Mouse (Mus musculus) heart, embryonic 16.5 days (tissue): ENCODE data around the gene Mbd6. TPM values are rescaled to one million over a fixed set of nuclear protein-coding genes. Genes with fewer than 3 reads are reported as not detected.
"Not testable (repeated sequence)": the region's sequence is repeated elsewhere in the genome, so short reads cannot be mapped to it uniquely, and the experiment has no call there.

Source experiments
- ATAC-seq: fragments of 200-750 bp; cut with Nextera tagmentation; replicated peaks from 2 replicates; pipeline ENCODE4 v1.8.0; 2017; ENCODE audit warnings: moderate number of reproducible peaks; ENCODE audit not compliant: insufficient read depth, low FRiP score; ENCODE audit errors: extremely low read depth
- H3K27ac ChIP-seq: fragments of 300-500 bp; sonication (generic); 2 replicates; pipeline ENCODE4 v1.5.1; 2014; ENCODE audit warnings: mild to moderate bottlenecking, low read length, control low read depth, moderate library complexity
- H3K27me3 ChIP-seq: fragments of 300-500 bp; sonication (generic); 2 replicates; pipeline ENCODE4 v1.6.1; 2014; ENCODE audit warnings: low read length, mixed read lengths; ENCODE audit not compliant: control insufficient read depth, insufficient read depth
- H3K36me3 ChIP-seq: fragments of 300-500 bp; sonication (generic); 2 replicates; pipeline ENCODE4 v1.6.1; 2014; ENCODE audit not compliant: control insufficient read depth, insufficient read depth
- H3K4me1 ChIP-seq: fragments of 300-500 bp; sonication (generic); 2 replicates; pipeline ENCODE4 v1.6.1; 2014; ENCODE audit warnings: low read length, mixed read lengths; ENCODE audit not compliant: control insufficient read depth, insufficient read depth
- H3K4me2 ChIP-seq: fragments of 300-500 bp; sonication (generic); 2 replicates; pipeline ENCODE4 v1.6.1; 2014; ENCODE audit warnings: low read depth, mild to moderate bottlenecking, control low read depth, low read length
- H3K4me3 ChIP-seq: fragments of 300-500 bp; sonication (generic); 2 replicates; pipeline ENCODE4 v1.5.1; 2014; ENCODE audit warnings: mild to moderate bottlenecking, control low read depth, low read length
- H3K9ac ChIP-seq: fragments of 300-500 bp; sonication (generic); 2 replicates; pipeline ENCODE4 v1.6.1; 2014; ENCODE audit warnings: low read length, control low read depth
- H3K9me3 ChIP-seq: fragments of 300-500 bp; sonication (generic); replicated peaks from 2 replicates; pipeline ENCODE4 v1.6.1; 2016; ENCODE audit warnings: low read length; ENCODE audit not compliant: control insufficient read depth
- WGBS: fragments of 180-500 bp; shearing (Covaris S2); extraction: QIAGEN DNeasy Blood & Tissue Kit; methylation state at CpG from one replicate; pipeline ENCODE4 v1.1.7; 2014; 5-methylcytosine and 5-hydroxymethylcytosine counted together
- polyA plus RNA-seq: library from polyadenylated mRNA; unstranded; fragments of >200 nt; fragmentation: Nextera tagmentation; extraction: Ambion mirVana; gene quantifications from 2 replicates; pipeline ENCODE4 v1.2.1, GENCODE M21; 2015

Mbd6 gene
- polyA plus RNA-seq, 1 experiment from 2014 or later, result 11.4 TPM

DNA sequence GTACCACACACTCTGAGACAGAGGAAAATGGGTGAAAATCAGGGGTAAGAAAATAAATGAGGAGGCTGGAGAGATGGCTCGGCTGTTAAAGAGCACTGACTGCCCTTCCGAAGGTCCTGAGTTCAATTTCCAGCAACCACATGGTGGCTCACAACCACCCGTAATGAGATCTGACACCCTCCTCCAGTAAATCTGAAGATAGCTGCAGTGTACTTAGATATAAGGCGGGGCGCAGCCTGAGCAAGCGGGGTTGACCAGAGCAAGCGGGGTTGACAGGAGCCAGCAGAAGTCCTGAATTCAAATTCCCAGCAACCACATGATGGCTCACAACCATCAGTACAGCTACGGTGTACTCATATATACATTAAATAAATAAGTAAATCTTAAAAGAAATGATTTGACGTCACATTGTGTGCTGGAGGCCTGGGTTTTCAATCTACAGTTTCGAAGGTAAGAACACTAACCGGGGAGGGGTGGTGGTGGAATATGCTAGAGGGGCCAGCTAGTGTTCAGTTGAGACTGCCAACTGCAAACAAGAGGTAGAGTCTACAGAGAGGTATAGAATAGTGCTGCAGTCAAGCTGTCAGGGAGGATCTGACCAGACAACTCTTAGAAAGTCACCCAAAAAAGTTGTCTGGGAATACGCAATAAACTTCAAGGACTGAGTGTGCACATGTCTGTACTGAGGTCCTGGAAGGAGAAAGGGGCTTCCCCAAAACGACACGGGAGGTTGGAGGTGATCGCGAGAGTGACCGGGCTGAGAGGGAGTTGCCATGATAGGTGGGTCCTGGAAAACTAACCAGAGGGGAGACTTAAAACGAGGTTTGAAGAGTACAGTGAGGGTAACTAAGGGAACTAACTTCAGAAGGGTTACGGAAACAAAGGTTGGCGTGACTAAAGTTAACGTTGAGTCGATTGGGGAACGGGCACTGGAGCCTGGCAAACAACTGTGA, 22.0 kb upstream of the Mbd6 start:
- Histone ChIP-seq H3K4me2 (peak overlapping the region; percentile 77), H3K9me3 (no peaks in the 10 kb centered on the region), H3K4me1 (peaks cover 11% of the 10 kb centered on the region), H3K4me3 (peak overlapping the region; percentile 80), H3K9ac (peak overlapping the region; percentile 84), H3K36me3 (peaks cover 22% of the 10 kb centered on the region), H3K27me3 (no peaks in the 10 kb centered on the region), H3K27ac (peak overlapping the region; percentile 53; the same call in 1 of the 2 replicates)
- 35% methylated on average over 23 of the region's 23 CpGs for WGBS
- peak; percentile 17; the same call in 1 of the 2 replicates for ATAC-seq

GRCm38 (mm10) chr10:127309167-127309566, 20.3 kb upstream of the Mbd6 start:
- H3K9me3 ChIP-seq, H3K9ac ChIP-seq, H3K4me3 ChIP-seq, H3K27ac ChIP-seq, H3K4me2 ChIP-seq, H3K27me3 ChIP-seq, ATAC-seq: not testable (repeated sequence)
- Histone ChIP-seq H3K36me3 (peaks cover 34% of the 10 kb centered on the region), H3K4me1 (peaks cover 11% of the 10 kb centered on the region)
- WGBS, result 86% methylated on average over 3 of the region's 3 CpGs

- 88% methylated on average over 11 of the region's 11 CpGs for WGBS
- Histone ChIP-seq H3K4me2 (no peak overlapping the region), H3K9me3 (no peaks in the 10 kb centered on the region), H3K4me3 (no peak overlapping the region), H3K9ac (no peak overlapping the region), H3K27ac (no peak overlapping the region), H3K4me1 (no peaks in the 10 kb centered on the region), H3K36me3 (peaks cover 67% of the 10 kb centered on the region), H3K27me3 (no peaks in the 10 kb centered on the region)
- ATAC-seq, result no peak
Measured at GRCm38 (mm10) chr10:127303136-127303535, 14.3 kb upstream of the Mbd6 start.

DNA sequence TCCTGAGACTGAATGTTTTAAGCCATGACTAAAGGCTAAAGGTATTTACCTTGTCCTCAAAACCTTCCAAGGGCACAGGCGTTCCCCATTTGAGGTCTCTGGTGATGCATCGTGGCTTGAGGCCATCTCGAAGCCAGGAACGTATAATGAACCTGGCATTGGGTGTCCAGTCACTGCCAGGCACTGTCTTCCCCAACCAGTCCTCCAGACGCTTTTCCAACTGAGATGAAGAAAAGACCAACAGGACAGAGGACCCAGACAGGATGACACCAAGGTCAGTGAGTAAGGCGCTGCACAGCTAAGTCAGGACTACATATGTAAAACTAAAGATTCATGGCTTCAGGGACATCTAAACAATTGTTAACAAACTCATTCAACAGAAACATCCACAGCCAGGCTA, 11.5 kb upstream of the Mbd6 start:
- Histone ChIP-seq H3K4me1 (peaks cover 11% of the 10 kb centered on the region), H3K4me2 (no peak overlapping the region), H3K4me3 (no peak overlapping the region), H3K36me3 (peaks cover 72% of the 10 kb centered on the region), H3K9me3 (no peaks in the 10 kb centered on the region), H3K9ac (no peak overlapping the region), H3K27me3 (no peaks in the 10 kb centered on the region), H3K27ac (no peak overlapping the region)
- no peak for ATAC-seq
- 93% methylated on average over 6 of the region's 6 CpGs for WGBS

DNA sequence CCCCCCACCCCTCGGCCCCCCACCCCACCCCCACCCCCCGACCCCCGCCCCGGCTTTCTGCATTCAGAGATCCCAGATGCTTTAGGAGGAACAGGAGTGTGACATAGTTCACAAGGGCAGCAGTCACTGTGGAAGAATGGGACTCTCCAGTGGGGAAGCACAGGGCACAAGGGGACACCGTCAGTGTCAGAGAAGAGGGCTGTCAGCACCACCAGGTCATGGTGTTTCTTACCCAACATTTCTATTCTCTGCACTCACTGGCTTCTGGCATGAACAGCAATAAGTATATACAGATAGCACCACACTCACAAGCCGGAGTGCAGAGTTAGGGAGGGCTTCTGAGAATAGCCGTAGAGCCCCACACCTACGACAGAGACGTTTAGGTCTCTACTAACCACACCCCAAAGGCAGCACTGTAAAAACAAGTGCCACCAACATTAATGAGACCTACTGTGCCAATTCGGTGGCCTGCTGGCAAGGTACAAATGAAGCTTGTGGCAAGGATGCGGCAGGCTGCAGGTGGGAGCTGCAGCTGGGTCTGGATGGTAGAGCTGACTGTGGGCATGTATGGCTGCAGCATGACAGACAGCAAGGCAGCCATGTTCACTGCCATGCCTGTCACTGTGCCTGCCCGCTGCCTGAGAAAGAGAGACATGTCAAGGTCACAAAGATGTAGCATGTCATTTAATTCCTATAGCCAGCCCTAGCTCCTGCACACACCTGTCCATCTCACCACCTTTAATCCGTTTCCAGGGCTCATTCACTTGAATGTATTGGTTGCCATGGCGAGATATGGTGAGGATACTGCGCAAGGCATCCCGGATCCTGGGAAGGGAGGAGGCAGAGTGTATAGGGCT, 8.4 kb upstream of the Mbd6 start:
- Histone ChIP-seq H3K4me3 (no peak overlapping the region), H3K4me2 (no peak overlapping the region), H3K9ac (no peak overlapping the region), H3K4me1 (peaks cover 27% of the 10 kb centered on the region), H3K27ac (peak overlapping the region; percentile 51), H3K36me3 (peaks cover 67% of the 10 kb centered on the region), H3K9me3 (no peaks in the 10 kb centered on the region), H3K27me3 (no peaks in the 10 kb centered on the region)
- WGBS, result 64% methylated on average over 16 of the region's 16 CpGs
- ATAC-seq, result peak; percentile 40

DNA sequence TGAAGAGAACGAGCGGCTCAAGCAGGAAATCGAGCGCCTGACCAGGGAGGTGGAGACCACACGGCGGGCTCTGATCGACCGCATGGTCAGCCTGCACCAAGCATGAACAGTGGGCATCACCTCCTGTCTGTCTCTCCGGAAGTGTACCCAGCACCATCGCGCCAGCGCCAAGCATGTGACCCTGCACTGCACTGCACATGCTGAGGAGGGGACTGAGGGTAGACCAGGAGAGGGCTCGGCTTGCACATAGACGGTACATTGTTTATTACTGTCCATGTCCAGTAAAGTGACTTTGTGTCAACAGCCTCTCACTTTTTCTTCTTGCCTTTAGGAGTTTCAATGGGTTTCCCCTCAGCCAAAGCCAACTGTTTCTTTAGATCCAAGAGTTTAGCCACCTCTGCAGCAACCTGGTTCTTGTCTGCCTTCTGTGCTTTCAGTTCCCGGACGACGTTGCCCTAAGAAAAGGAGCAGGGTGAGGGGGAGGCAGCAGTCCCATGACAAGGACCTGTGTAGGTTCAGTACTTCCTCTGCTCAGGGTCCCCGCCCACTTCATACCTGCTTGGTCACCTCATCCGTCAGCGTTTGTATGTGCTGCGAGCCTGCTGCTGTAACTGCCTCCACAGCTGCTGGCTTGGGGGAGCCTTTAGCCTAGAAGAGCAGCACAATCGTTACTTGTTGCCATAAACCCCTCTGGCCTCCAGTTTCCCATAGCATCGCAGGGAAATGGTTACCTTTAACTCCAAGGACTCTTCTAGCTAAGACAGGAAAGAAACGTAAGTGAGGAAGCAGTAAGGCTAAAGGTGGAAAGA, 7.4 kb upstream of the Mbd6 start:
- H3K27ac ChIP-seq, result no peak overlapping the region
- H3K9ac ChIP-seq, result no peak overlapping the region

GRCm38 (mm10) chr10:127294895-127295510, 6.2 kb upstream of the Mbd6 start:
- WGBS, result 89% methylated on average over 10 of the region's 10 CpGs
- H3K27me3 ChIP-seq, result no peaks in the 10 kb centered on the region
- H3K4me2 ChIP-seq, result no peak overlapping the region
- no peak overlapping the region for H3K27ac ChIP-seq
- no peak overlapping the region for H3K4me3 ChIP-seq
- H3K36me3 ChIP-seq, result peaks cover 50% of the 10 kb centered on the region
- H3K4me1 ChIP-seq, result peaks cover 36% of the 10 kb centered on the region
- no peak overlapping the region for H3K9ac ChIP-seq
- ATAC-seq, result no peak
- no peaks in the 10 kb centered on the region for H3K9me3 ChIP-seq

More for the DNA sequence above, 7.4 kb upstream of the Mbd6 start:
- Histone ChIP-seq H3K4me3 (no peak overlapping the region), H3K4me1 (peaks cover 35% of the 10 kb centered on the region), H3K36me3 (peaks cover 56% of the 10 kb centered on the region), H3K27me3 (no peaks in the 10 kb centered on the region), H3K4me2 (no peak overlapping the region), H3K9me3 (no peaks in the 10 kb centered on the region)
- no peak for ATAC-seq
- 80% methylated on average over 24 of the region's 24 CpGs for WGBS

DNA sequence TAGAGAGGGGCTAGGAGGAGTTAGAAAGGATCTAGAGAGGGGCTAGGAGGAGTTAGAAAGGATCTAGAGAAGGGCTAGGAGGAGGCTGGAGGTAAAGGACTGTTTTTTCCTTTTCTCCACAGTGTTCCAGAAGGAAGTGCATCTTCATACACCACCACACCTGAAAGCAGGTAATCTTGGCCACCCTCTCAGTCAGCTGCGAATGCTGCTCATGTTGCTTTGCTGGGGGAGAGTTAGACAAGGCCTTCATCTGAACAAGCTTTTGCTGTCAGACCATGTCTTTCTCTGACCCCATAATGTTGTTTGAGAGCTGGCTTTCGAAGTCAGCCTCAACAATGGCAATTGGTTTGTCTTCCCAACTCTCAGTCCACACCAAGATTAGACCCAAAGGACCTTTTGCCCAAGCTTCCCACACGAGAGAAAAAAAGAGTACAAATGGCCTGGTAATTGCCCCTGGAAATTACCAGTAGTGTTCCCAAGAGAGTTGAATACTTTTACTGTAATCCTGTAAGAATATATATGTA, 4.8 kb upstream of the Mbd6 start:
- Histone ChIP-seq H3K36me3 (peaks cover 41% of the 10 kb centered on the region), H3K27me3 (no peaks in the 10 kb centered on the region), H3K4me1 (peaks cover 42% of the 10 kb centered on the region), H3K4me2 (peak overlapping the region; percentile 98; the same call in 1 of the 2 replicates), H3K27ac (peak overlapping the region; percentile 96), H3K9ac (peak overlapping the region; percentile 90; the same call in 1 of the 2 replicates), H3K9me3 (no peaks in the 10 kb centered on the region), H3K4me3 (peak overlapping the region; percentile 86)
- 88% methylated on average over 3 of the region's 3 CpGs for WGBS
- no peak for ATAC-seq
